Mouse (Mus musculus) skeletal muscle tissue, adult 2 months (tissue): ENCODE data around the gene Cyp27b1.

ENCODE experiments used
- DNase-seq: peaks from one replicate; pipeline ENCODE4 v3.0.0-alpha.2; 2012; ENCODE audit warnings: low read depth, low spot score

The Cyp27b1 gene

DNA sequence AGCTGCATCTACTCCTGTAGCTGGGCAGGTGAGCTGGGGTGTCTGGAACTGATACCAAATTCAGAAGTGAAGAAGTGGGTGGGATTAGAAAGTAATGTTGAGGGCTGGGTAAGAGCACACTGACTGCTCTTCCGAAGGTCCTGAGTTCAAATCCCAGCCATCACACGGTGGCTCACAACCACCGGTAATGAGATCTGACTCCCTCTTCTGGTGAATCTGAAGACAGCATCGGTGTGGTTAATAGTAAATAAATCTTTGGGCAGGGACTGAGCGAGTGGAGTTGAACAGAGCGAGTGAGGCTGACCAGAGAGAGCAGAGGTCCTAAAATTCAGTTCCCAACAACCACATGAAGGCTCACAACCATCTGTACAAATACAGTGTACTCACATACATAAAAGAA, 37.6 kb downstream of the Cyp27b1 start:
- DNase-seq = no peak

GRCm38 (mm10) chr10:127090560-127091411, 42.7 kb downstream of the Cyp27b1 start:
- no peak for DNase-seq

DNA sequence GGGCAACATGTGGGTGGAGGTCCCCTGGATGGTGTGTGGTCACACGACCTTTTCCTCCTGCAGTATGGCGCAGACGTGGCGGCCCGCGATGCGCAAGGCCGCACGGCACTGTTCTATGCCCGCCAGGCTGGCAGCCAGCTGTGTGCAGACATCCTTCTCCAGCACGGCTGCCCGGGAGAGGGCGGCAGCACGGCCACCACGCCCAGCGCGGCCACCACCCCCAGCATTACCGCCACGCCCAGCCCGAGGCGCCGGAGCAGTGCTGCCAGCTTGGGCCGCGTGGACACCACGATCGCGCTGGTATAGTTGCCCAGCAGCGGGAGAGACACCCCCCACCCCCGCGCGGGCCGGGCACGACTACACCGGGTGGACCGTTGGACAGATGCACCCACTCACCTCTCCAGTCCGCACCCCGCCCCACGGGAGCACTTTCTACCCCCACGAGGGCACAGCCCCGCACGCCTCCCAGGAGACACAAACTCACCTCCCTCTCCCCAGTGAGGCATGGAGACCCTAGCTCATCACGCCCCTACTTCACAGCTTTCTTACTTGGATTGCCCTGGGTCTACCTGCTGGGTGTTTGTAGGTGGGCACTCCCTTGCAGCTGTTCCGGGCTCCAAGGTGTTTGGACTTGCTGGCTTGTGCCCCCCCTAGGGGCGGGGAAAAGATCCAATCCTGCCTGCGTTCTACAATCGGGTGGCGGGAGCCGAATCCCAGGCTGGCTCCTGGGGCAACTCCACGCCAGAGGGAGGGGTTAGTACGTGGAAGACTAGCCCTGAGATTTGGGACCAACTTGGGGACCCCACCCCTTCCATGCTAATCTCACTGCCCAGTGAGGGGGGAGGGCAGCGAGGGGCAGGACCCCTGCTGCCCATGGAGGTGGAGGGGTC, 43.7 kb downstream of the Cyp27b1 start:
- no peak for DNase-seq

DNA sequence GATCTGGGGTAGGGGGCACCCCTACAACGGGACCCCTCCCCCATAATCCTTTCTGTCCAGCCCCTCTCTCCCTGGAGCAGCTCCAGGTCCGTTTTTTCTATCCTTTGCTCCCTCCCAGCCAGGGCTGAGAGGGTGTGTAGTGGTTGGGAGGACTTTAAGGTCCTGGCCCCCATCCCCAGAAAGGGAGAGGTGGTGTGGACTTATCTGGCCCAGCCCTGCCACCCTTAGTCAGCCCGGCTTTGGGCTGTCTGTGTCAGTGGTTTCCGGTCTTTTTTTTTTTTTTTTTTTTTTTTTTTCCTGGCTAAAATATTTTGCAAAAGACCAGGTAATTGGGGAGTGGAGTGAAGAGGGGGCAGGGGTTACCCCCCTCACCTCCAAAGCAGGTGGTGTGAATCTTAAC, 44.7 kb downstream of the Cyp27b1 start:
- no peak for DNase-seq

GRCm38 (mm10) chr10:127094382-127094802, 46.3 kb downstream of the Cyp27b1 start:
- no peak for DNase-seq

- DNase-seq = no peak
Observed at GRCm38 (mm10) chr10:127098514-127098913, 50.5 kb downstream of the Cyp27b1 start.

DNA sequence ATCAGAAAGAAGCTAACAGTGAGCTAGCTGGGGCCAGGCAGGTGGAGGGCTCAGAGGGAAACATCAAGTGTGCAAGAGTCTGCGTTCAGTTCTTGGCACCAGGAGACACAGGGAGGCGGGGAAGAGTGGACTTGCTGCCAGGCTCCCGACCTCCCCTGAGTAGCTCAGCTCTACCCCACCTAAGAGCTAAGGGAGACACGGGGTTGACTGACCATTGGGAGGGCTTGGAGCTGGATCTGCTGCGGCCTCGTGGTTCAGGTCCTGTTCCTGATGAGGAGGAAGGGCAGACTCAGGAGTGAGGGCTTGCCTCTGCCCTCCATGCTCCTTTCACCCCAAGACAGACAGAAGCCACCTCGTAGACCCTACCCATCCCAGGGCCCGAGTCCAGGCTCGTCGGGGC, 51.1 kb downstream of the Cyp27b1 start:
- DNase-seq = no peak

DNA sequence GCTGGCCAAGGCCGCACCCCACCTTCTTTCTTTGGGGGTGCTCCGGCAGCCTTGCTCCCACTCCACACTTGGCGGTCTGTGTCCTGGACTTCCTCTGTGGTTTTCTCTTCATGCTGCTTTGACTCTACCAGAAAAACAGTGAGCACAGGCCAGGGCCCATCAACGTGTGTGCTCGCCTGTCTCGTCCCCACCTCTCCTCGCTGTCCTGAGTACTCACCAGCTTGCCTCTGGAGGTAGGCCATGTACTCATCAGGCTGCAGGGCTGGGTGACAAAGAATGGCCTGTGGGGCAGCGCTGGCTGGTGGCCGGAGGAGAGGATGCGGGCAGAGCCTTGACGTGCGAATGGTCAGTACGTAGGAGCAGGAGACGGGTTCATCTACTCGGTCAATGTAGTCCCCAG, 51.8 kb downstream of the Cyp27b1 start:
- no peak for DNase-seq

DNA sequence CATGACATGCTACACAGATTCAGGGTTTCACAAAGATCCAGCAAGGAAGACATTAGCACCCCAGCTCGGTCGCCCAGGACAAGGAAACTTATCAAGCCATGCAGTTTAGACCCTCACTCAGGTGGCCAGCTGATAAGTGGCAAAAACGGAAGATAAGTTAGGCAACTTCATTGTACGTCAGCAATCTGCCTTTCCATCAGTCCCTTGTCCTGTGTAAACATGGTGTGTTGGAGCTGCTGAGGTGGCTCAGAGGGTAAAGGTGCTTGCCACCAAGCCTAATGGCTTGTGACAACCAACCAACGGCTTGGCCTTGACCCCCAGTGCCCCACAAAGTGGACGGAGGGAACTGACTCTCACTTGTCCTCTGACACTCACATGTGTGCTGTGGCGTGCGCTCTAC, 52.4 kb downstream of the Cyp27b1 start:
- no peak for DNase-seq

DNA sequence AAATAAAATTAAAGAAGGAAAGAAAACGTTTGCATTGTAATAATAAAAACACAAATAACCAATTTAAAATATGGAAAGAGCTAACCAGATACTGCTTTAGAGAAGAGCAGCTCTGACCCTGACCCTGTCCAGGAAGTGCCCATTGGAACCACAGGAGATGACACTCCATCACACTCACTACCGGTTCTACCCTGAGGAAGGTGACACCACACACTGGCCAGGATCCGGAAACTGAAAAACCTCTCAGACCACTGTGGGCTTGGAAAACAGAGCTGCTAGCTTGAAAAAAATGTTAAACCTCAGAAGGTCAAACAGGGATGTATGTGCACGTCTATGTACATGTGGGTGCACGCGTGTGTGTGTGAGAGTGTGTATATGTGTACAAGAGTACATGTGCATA, 53.1 kb downstream of the Cyp27b1 start:
- no peak for DNase-seq
